Mouse (Mus musculus): Measurements from ENCODE around the gene Mpped2. TPM values are rescaled to one million over a fixed set of nuclear protein-coding genes. Genes with fewer than 3 reads are reported as not detected.

Mpped2 gene
- total and polyA plus RNA-seq, 2 experiments = 0.20 to 0.37 TPM

DNA sequence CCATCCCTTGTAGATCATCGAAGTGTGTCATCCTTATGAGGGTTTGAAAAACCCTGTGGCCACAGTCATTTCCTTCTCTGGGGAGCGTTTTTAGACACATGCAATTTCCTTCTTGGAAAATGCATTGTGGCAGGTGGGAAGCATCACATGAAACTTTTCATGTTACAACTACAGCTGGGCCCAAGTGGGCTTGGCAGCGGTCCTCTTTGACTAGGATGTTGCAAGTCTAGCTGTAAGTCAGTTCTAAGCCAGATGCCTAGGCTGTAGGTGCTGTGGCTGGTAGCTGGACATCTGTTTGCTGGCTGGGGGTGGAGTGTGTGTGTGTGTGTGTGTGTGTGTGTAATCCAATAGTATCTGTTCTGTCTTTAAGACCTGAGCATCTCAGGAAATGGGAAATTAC lies 26.4 kb downstream of the Mpped2 start:
- H3K4me3 ChIP-seq (ENCODE audit: insufficient read depth, low read depth, low read length) = no peak overlapping the region
- DNase-seq (ENCODE audit: extremely low read depth, low read depth, low spot score) = no peak
- WGBS = 83% methylated on average over 3 of the region's 3 CpGs
- no peak overlapping the region for H3K27ac ChIP-seq (replicated peaks; ENCODE audit: insufficient read depth, low read depth, low read length)
- H3K9ac ChIP-seq (ENCODE audit: low read depth, low read length) = no peak overlapping the region
- TF ChIP-seq POLR2A (IDR thresholded peaks at IDR 0.05; ENCODE audit: extremely low read depth, insufficient read depth, low read length) (no peak), CTCF (IDR thresholded peaks at IDR 0.05; ENCODE audit: low read depth, low read length) (no peak)
- no peaks in the 10 kb centered on the region for H3K79me2 ChIP-seq (ENCODE audit: control insufficient read depth, insufficient read depth, low read length)
- H3K4me1 ChIP-seq (ENCODE audit: control insufficient read depth, insufficient read depth, low read length) = no peaks in the 10 kb centered on the region
- no peaks in the 10 kb centered on the region for H3K36me3 ChIP-seq (ENCODE audit: control insufficient read depth, insufficient read depth, low read length)
- no peaks in the 10 kb centered on the region for H3K27me3 ChIP-seq (ENCODE audit: control insufficient read depth, insufficient read depth, low read length)

DNA sequence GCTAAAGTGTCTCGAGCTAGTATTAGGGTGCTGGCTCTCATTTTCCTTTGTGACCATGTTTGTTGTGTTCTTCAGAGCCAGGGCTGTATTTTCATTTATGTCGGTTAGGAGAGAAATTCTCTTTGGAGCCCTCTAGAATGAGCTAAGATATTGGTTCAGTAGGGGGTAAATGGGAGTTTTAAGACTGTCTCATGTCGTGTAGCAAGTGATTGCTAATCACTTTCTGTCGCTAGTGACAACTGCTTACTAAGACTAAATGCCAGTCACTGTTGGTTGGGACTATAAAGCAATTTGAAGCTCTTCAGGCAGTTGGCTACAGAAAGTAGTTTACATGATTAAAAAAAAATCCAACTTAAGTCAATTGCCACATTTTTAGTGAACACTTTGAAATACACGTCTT lies 27.6 kb downstream of the Mpped2 start:
- 83% methylated on average over 5 of the region's 5 CpGs for WGBS
- no peaks in the 10 kb centered on the region for H3K79me2 ChIP-seq (ENCODE audit: control insufficient read depth, insufficient read depth, low read length)
- no peak overlapping the region for H3K27ac ChIP-seq (replicated peaks; ENCODE audit: insufficient read depth, low read depth, low read length)
- TF ChIP-seq POLR2A (IDR thresholded peaks at IDR 0.05; ENCODE audit: extremely low read depth, insufficient read depth, low read length) (no peak), CTCF (IDR thresholded peaks at IDR 0.05; ENCODE audit: low read depth, low read length) (no peak)
- H3K9ac ChIP-seq (ENCODE audit: low read depth, low read length) = no peak overlapping the region
- H3K36me3 ChIP-seq (ENCODE audit: control insufficient read depth, insufficient read depth, low read length) = no peaks in the 10 kb centered on the region
- no peak for DNase-seq (ENCODE audit: extremely low read depth, low read depth, low spot score)
- no peak overlapping the region for H3K4me3 ChIP-seq (ENCODE audit: insufficient read depth, low read depth, low read length)
- H3K4me1 ChIP-seq (ENCODE audit: control insufficient read depth, insufficient read depth, low read length) = no peaks in the 10 kb centered on the region
- H3K27me3 ChIP-seq (ENCODE audit: control insufficient read depth, insufficient read depth, low read length) = no peaks in the 10 kb centered on the region

GRCm38 (mm10) chr2:106722020-106722419 lies 29.0 kb downstream of the Mpped2 start:
- Histone ChIP-seq H3K4me1 (ENCODE audit: control insufficient read depth, insufficient read depth, low read length) (no peaks in the 10 kb centered on the region), H3K27me3 (ENCODE audit: control insufficient read depth, insufficient read depth, low read length) (no peaks in the 10 kb centered on the region), H3K27ac (replicated peaks; ENCODE audit: insufficient read depth, low read depth, low read length) (no peak overlapping the region), H3K4me3 (ENCODE audit: insufficient read depth, low read depth, low read length) (no peak overlapping the region), H3K9ac (ENCODE audit: low read depth, low read length) (no peak overlapping the region), H3K36me3 (ENCODE audit: control insufficient read depth, insufficient read depth, low read length) (no peaks in the 10 kb centered on the region), H3K79me2 (ENCODE audit: control insufficient read depth, insufficient read depth, low read length) (no peaks in the 10 kb centered on the region)
- 96% methylated on average over 4 of the region's 4 CpGs for whole genome bisulfite sequencing
- TF ChIP-seq POLR2A (IDR thresholded peaks at IDR 0.05; ENCODE audit: extremely low read depth, insufficient read depth, low read length) (no peak), CTCF (IDR thresholded peaks at IDR 0.05; ENCODE audit: low read depth, low read length) (no peak)
- DNase-seq (ENCODE audit: extremely low read depth, low read depth, low spot score) = no peak

DNA sequence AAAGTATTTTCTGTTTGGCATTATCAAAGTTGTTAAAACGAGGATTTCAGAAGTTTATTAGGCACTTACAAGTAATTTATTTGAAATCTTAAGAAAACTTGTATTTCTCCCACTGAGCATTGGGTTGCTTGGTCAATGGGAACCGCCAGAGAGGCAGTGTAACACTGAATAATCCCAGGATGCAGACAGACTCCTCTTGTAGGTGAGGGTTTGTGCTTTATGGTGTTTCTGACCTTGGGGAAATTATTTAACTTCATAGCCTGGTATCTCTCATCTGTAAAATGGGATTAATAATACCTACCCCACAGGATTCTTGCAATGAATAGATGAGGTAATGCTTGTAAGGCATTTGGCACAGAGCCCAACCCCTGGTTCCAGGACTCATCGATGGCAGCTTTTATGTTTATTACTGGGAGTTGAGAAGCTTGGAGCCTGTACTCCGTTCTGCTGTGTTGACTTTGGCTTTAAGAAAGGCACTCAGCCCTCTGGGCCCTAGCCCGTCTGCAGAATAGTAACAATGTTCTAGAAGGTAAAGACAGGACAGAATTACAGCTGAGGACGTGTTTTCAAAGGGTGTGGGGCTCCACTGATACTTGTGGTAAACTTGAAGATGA lies 37.0 kb downstream of the Mpped2 start:
- no peak overlapping the region for H3K27ac ChIP-seq (replicated peaks; ENCODE audit: insufficient read depth, low read depth, low read length)
- H3K4me1 ChIP-seq (ENCODE audit: control insufficient read depth, insufficient read depth, low read length) = no peaks in the 10 kb centered on the region
- no peak overlapping the region for H3K4me3 ChIP-seq (ENCODE audit: insufficient read depth, low read depth, low read length)
- no peaks in the 10 kb centered on the region for H3K27me3 ChIP-seq (ENCODE audit: control insufficient read depth, insufficient read depth, low read length)
- peak; percentile 3 for DNase-seq (ENCODE audit: extremely low read depth, low read depth, low spot score)
- TF ChIP-seq POLR2A (IDR thresholded peaks at IDR 0.05; ENCODE audit: extremely low read depth, insufficient read depth, low read length) = no peak
- no peak for TF ChIP-seq CTCF (IDR thresholded peaks at IDR 0.05; ENCODE audit: low read depth, low read length)
- WGBS = 60% methylated on average over 6 of the region's 6 CpGs
- H3K9ac ChIP-seq (ENCODE audit: low read depth, low read length) = no peak overlapping the region
- H3K79me2 ChIP-seq (ENCODE audit: control insufficient read depth, insufficient read depth, low read length) = no peaks in the 10 kb centered on the region
- no peaks in the 10 kb centered on the region for H3K36me3 ChIP-seq (ENCODE audit: control insufficient read depth, insufficient read depth, low read length)

DNA sequence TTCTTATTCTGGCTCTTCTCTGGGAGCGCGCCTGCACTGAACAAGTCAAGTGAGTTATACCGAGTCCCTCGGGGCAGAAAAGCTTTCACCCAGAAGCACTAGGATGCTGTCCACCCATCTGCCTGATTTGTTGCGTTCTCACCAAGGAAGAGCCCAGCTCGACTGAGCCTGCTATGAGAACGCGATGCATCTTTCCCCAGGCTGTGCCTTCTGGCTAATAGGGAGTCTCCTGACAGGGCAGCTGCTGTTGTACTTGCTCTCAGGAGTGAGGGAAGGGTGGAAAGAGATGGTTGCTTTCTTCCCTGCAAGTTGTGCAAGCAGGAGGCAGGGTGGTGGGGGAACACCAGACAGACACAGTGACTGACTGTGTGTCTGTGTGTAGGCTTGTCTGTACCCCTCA lies 37.5 kb downstream of the Mpped2 start:
- Histone ChIP-seq H3K9ac (ENCODE audit: low read depth, low read length) (no peak overlapping the region), H3K79me2 (ENCODE audit: control insufficient read depth, insufficient read depth, low read length) (no peaks in the 10 kb centered on the region), H3K27ac (replicated peaks; ENCODE audit: insufficient read depth, low read depth, low read length) (no peak overlapping the region), H3K4me3 (ENCODE audit: insufficient read depth, low read depth, low read length) (no peak overlapping the region), H3K36me3 (ENCODE audit: control insufficient read depth, insufficient read depth, low read length) (no peaks in the 10 kb centered on the region), H3K27me3 (ENCODE audit: control insufficient read depth, insufficient read depth, low read length) (no peaks in the 10 kb centered on the region), H3K4me1 (ENCODE audit: control insufficient read depth, insufficient read depth, low read length) (no peaks in the 10 kb centered on the region)
- no peak for DNase-seq (ENCODE audit: extremely low read depth, low read depth, low spot score)
- 91% methylated on average over 8 of the region's 8 CpGs for WGBS
- TF ChIP-seq POLR2A (IDR thresholded peaks at IDR 0.05; ENCODE audit: extremely low read depth, insufficient read depth, low read length) (no peak), CTCF (IDR thresholded peaks at IDR 0.05; ENCODE audit: low read depth, low read length) (no peak)

- no peak for TF ChIP-seq CTCF (IDR thresholded peaks at IDR 0.05; ENCODE audit: low read depth, low read length)
- no peak for TF ChIP-seq POLR2A (IDR thresholded peaks at IDR 0.05; ENCODE audit: extremely low read depth, insufficient read depth, low read length)
These were observed 38.4 kb downstream of the Mpped2 start for GRCm38 (mm10) chr2:106731478-106731877.

More at GRCm38 (mm10) chr2:106731478-106731877, 38.4 kb downstream of the Mpped2 start:
- 84% methylated on average over 4 of the region's 4 CpGs for WGBS
- no peaks in the 10 kb centered on the region for H3K4me1 ChIP-seq (ENCODE audit: control insufficient read depth, insufficient read depth, low read length)
- H3K9ac ChIP-seq (ENCODE audit: low read depth, low read length) = no peak overlapping the region
- H3K27me3 ChIP-seq (ENCODE audit: control insufficient read depth, insufficient read depth, low read length) = no peaks in the 10 kb centered on the region
- no peak overlapping the region for H3K27ac ChIP-seq (replicated peaks; ENCODE audit: insufficient read depth, low read depth, low read length)
- no peak overlapping the region for H3K4me3 ChIP-seq (ENCODE audit: insufficient read depth, low read depth, low read length)
- no peaks in the 10 kb centered on the region for H3K79me2 ChIP-seq (ENCODE audit: control insufficient read depth, insufficient read depth, low read length)
- no peak for DNase-seq (ENCODE audit: extremely low read depth, low read depth, low spot score)
- no peaks in the 10 kb centered on the region for H3K36me3 ChIP-seq (ENCODE audit: control insufficient read depth, insufficient read depth, low read length)

All from liver, adult 2 months (tissue).